8 mouse cellular contexts compared by ENCODE assay signal in genomic region chr19:4257897-4258252, GRCm38 (mm10). TPM values are rescaled to one million over a fixed set of nuclear protein-coding genes. Genes with fewer than 3 reads are reported as not detected.
DNase-seq lines count a peak whose midpoint lies in the region; ATAC-seq lines count a peak whose summit lies in the region.

No protein-coding gene starts in this region.

- ATAC-seq in liver, embryonic 11.5 days (replicated peaks; ENCODE audit: low FRiP score) = peak; percentile 14; the same call in 1 of the 2 replicates
- no peak; the same call in 1 of the 2 replicates for ATAC-seq in embryonic facial prominence, embryonic 14.5 days (ENCODE audit: low read depth)
- no peak; the same call in 1 of the 2 replicates for ATAC-seq in intestine, embryonic 16.5 days
- peak; percentile 46 for ATAC-seq in neural tube, embryonic 12.5 days (ENCODE audit: low FRiP score, low read depth)
- no peak for ATAC-seq in megakaryocyte progenitor cell, adult 5-6 weeks (replicated peaks; ENCODE audit: poor library complexity)

- H3K27me3 ChIP-seq in liver, embryonic 11.5 days (replicated peaks; ENCODE audit: control insufficient read depth, insufficient read depth, low read length) = no peaks in the 10 kb centered on the region
- no peaks in the 10 kb centered on the region for H3K27me3 ChIP-seq in embryonic facial prominence, embryonic 14.5 days (replicated peaks; ENCODE audit: control insufficient read depth, insufficient read depth, low read length)
- no peaks in the 10 kb centered on the region for H3K27me3 ChIP-seq in intestine, embryonic 16.5 days (replicated peaks; ENCODE audit: control insufficient read depth, insufficient read depth, low read length)
- H3K27me3 ChIP-seq in neural tube, embryonic 12.5 days (replicated peaks) = no peaks in the 10 kb centered on the region

- H3K36me3 ChIP-seq in liver, embryonic 11.5 days (ENCODE audit: control insufficient read depth, insufficient read depth, low read length) = no peaks in the 10 kb centered on the region
- no peaks in the 10 kb centered on the region for H3K36me3 ChIP-seq in embryonic facial prominence, embryonic 14.5 days (ENCODE audit: control insufficient read depth, insufficient read depth, low read length)
- no peaks in the 10 kb centered on the region for H3K36me3 ChIP-seq in intestine, embryonic 16.5 days (ENCODE audit: control insufficient read depth, insufficient read depth, low read length)
- H3K36me3 ChIP-seq in neural tube, embryonic 12.5 days = no peaks in the 10 kb centered on the region

- H3K27ac ChIP-seq in liver, embryonic 11.5 days (ENCODE audit: low read depth, low read length) = no peak overlapping the region
- no peak overlapping the region for H3K27ac ChIP-seq in embryonic facial prominence, embryonic 14.5 days (replicated peaks; ENCODE audit: low read depth, low read length)
- H3K27ac ChIP-seq in intestine, embryonic 16.5 days (ENCODE audit: low read length) = 0 out of 2 replicates have a peak overlapping the region, but pooled peaks have one; percentile 12
- H3K27ac ChIP-seq in neural tube, embryonic 12.5 days = no peak overlapping the region

- H3K9me3 ChIP-seq in liver, embryonic 11.5 days (ENCODE audit: control insufficient read depth, low read length) = no peaks in the 10 kb centered on the region; the same call in 1 of the 2 replicates
- H3K9me3 ChIP-seq in embryonic facial prominence, embryonic 14.5 days (ENCODE audit: control insufficient read depth, low read length) = no peaks in the 10 kb centered on the region
- H3K9me3 ChIP-seq in intestine, embryonic 16.5 days (ENCODE audit: control insufficient read depth, low read length) = no peaks in the 10 kb centered on the region
- H3K9me3 ChIP-seq in neural tube, embryonic 12.5 days = no peaks in the 10 kb centered on the region

- H3K4me2 ChIP-seq in liver, embryonic 11.5 days = peak overlapping the region; percentile 98
- H3K4me2 ChIP-seq in embryonic facial prominence, embryonic 14.5 days (ENCODE audit: low read depth, low read length) = peak overlapping the region; percentile 74
- peak overlapping the region; percentile 51 for H3K4me2 ChIP-seq in intestine, embryonic 16.5 days (ENCODE audit: low read depth, low read length)
- H3K4me2 ChIP-seq in neural tube, embryonic 12.5 days (replicated peaks) = peak overlapping the region; percentile 79

- H3K4me3 ChIP-seq in liver, embryonic 11.5 days (ENCODE audit: low read depth, low read length) = peak overlapping the region; percentile 70
- peak overlapping the region; percentile 58 for H3K4me3 ChIP-seq in embryonic facial prominence, embryonic 14.5 days (ENCODE audit: low read depth, low read length)
- H3K4me3 ChIP-seq in intestine, embryonic 16.5 days (ENCODE audit: low read length) = peak overlapping the region; percentile 30
- peak overlapping the region; percentile 52; the same call in 1 of the 2 replicates for H3K4me3 ChIP-seq in neural tube, embryonic 12.5 days

- H3K9ac ChIP-seq in liver, embryonic 11.5 days (ENCODE audit: low read depth, low read length) = peak overlapping the region; percentile 39
- peak overlapping the region; percentile 68 for H3K9ac ChIP-seq in embryonic facial prominence, embryonic 14.5 days (ENCODE audit: low read depth, low read length)
- H3K9ac ChIP-seq in intestine, embryonic 16.5 days (ENCODE audit: low read depth, low read length) = peak overlapping the region; percentile 27
- peak overlapping the region; percentile 53 for H3K9ac ChIP-seq in neural tube, embryonic 12.5 days

- peaks cover 17% of the 10 kb centered on the region for H3K4me1 ChIP-seq in liver, embryonic 11.5 days (replicated peaks; ENCODE audit: control insufficient read depth, insufficient read depth, low read length)
- H3K4me1 ChIP-seq in embryonic facial prominence, embryonic 14.5 days (ENCODE audit: control insufficient read depth, insufficient read depth, low read length) = no peaks in the 10 kb centered on the region
- H3K4me1 ChIP-seq in intestine, embryonic 16.5 days (ENCODE audit: control insufficient read depth, insufficient read depth, low read length) = peaks cover 6% of the 10 kb centered on the region
- no peaks in the 10 kb centered on the region; the same call in 1 of the 2 replicates for H3K4me1 ChIP-seq in neural tube, embryonic 12.5 days

- DNase-seq in liver, embryonic 11.5 days (ENCODE audit: low spot score) = no peak
- no peak for DNase-seq in liver
- no peak for DNase-seq in embryonic facial prominence, embryonic 14.5 days (ENCODE audit: low spot score)
- no peak for DNase-seq in c-Kit-positive CD71-positive TER-119-positive erythroid progenitor cells, embryonic 14.5 days (ENCODE audit: low spot score)
- no peak for DNase-seq in urinary bladder, adult 18-20 months (ENCODE audit: low spot score in 2 of 2)

- 35% methylated on average over 12 of the region's 12 CpGs for WGBS in liver, embryonic 11.5 days
- 22% methylated on average over 12 of the region's 12 CpGs for whole genome bisulfite sequencing in embryonic facial prominence, embryonic 14.5 days
- 23% methylated on average over 12 of the region's 12 CpGs for WGBS in intestine, embryonic 16.5 days
- WGBS in neural tube, embryonic 12.5 days = 23% methylated on average over 12 of the region's 12 CpGs

RNA-seq across cellular contexts. Expression of gene Ssh3, which starts 11.1 kb away (rescaled TPM):
- 3.2 and 3.3 TPM in 2 replicates for polyA plus RNA-seq in liver, embryonic 11.5 days (2014; fragmentation: Nextera tagmentation; extraction: Ambion mirVana)
- polyA plus RNA-seq in embryonic facial prominence, embryonic 14.5 days (2014; fragmentation: Nextera tagmentation; extraction: Ambion mirVana) = 16.3 and 16.6 TPM in 2 replicates
- 31.8 and 33.6 TPM in 2 replicates for polyA plus RNA-seq in intestine, embryonic 16.5 days (2015; fragmentation: Nextera tagmentation; extraction: Ambion mirVana)
- 5.9 and 7.0 TPM in 2 replicates for polyA plus RNA-seq in neural tube, embryonic 12.5 days (2016; fragmentation: Nextera tagmentation; extraction: Ambion mirVana)
- 6.2 and 7.5 TPM in 2 replicates for total RNA-seq in megakaryocyte progenitor cell, adult 5-6 weeks (2015)
- 8.1 and 9.7 TPM in 2 replicates for total RNA-seq in megakaryocyte progenitor cell, adult 5-6 weeks (2017)

RNA-seq across cellular contexts. Expression of gene Ankrd13d, which starts 25.1 kb away (rescaled TPM):
- polyA plus RNA-seq in liver, embryonic 11.5 days (2014; fragmentation: Nextera tagmentation; extraction: Ambion mirVana) = 2.9 and 3.2 TPM in 2 replicates
- 7.6 and 9.0 TPM in 2 replicates for polyA plus RNA-seq in embryonic facial prominence, embryonic 14.5 days (2014; fragmentation: Nextera tagmentation; extraction: Ambion mirVana)
- 4.1 and 4.6 TPM in 2 replicates for polyA plus RNA-seq in intestine, embryonic 16.5 days (2015; fragmentation: Nextera tagmentation; extraction: Ambion mirVana)
- 18.5 and 19.0 TPM in 2 replicates for polyA plus RNA-seq in neural tube, embryonic 12.5 days (2016; fragmentation: Nextera tagmentation; extraction: Ambion mirVana)
- total RNA-seq in megakaryocyte progenitor cell, adult 5-6 weeks (2015) = 1.7 and 3.8 TPM in 2 replicates
- 1.9 and 5.7 TPM in 2 replicates for total RNA-seq in megakaryocyte progenitor cell, adult 5-6 weeks (2017)

RNA-seq across cellular contexts. Expression of gene Pold4, which starts 26.2 kb away (rescaled TPM):
- polyA plus RNA-seq in liver, embryonic 11.5 days (2014; fragmentation: Nextera tagmentation; extraction: Ambion mirVana) = 22.1 and 24.9 TPM in 2 replicates
- 28.1 and 31.3 TPM in 2 replicates for polyA plus RNA-seq in embryonic facial prominence, embryonic 14.5 days (2014; fragmentation: Nextera tagmentation; extraction: Ambion mirVana)
- polyA plus RNA-seq in intestine, embryonic 16.5 days (2015; fragmentation: Nextera tagmentation; extraction: Ambion mirVana) = 46.7 and 52.9 TPM in 2 replicates
- 18.7 and 19.8 TPM in 2 replicates for polyA plus RNA-seq in neural tube, embryonic 12.5 days (2016; fragmentation: Nextera tagmentation; extraction: Ambion mirVana)
- 53.6 and 55.0 TPM in 2 replicates for total RNA-seq in megakaryocyte progenitor cell, adult 5-6 weeks (2015)
- total RNA-seq in megakaryocyte progenitor cell, adult 5-6 weeks (2017) = 60.4 and 67.8 TPM in 2 replicates

RNA-seq across cellular contexts. Expression of gene AC109138.7, which starts 43.7 kb away (rescaled TPM):
- polyA plus RNA-seq in liver, embryonic 11.5 days (2014; fragmentation: Nextera tagmentation; extraction: Ambion mirVana) = not detected in 2 replicates
- polyA plus RNA-seq in embryonic facial prominence, embryonic 14.5 days (2014; fragmentation: Nextera tagmentation; extraction: Ambion mirVana) = not detected in 2 replicates
- polyA plus RNA-seq in intestine, embryonic 16.5 days (2015; fragmentation: Nextera tagmentation; extraction: Ambion mirVana) = not detected in 2 replicates
- polyA plus RNA-seq in neural tube, embryonic 12.5 days (2016; fragmentation: Nextera tagmentation; extraction: Ambion mirVana) = not detected in 2 replicates
- not detected in 2 replicates for total RNA-seq in megakaryocyte progenitor cell, adult 5-6 weeks (2015)
- not detected in 2 replicates for total RNA-seq in megakaryocyte progenitor cell, adult 5-6 weeks (2017)

RNA-seq across cellular contexts. Expression of gene Clcf1, which starts 43.8 kb away (rescaled TPM):
- 1.9 and 2.4 TPM in 2 replicates for polyA plus RNA-seq in liver, embryonic 11.5 days (2014; fragmentation: Nextera tagmentation; extraction: Ambion mirVana)
- 6.0 and 6.3 TPM in 2 replicates for polyA plus RNA-seq in embryonic facial prominence, embryonic 14.5 days (2014; fragmentation: Nextera tagmentation; extraction: Ambion mirVana)
- polyA plus RNA-seq in intestine, embryonic 16.5 days (2015; fragmentation: Nextera tagmentation; extraction: Ambion mirVana) = 5.9 TPM in 2 replicates
- 0.87 and 0.95 TPM in 2 replicates for polyA plus RNA-seq in neural tube, embryonic 12.5 days (2016; fragmentation: Nextera tagmentation; extraction: Ambion mirVana)
- total RNA-seq in megakaryocyte progenitor cell, adult 5-6 weeks (2015) = 2.8 and 5.0 TPM in 2 replicates
- total RNA-seq in megakaryocyte progenitor cell, adult 5-6 weeks (2017) = 1.3 and 3.0 TPM in 2 replicates

Comparison
In these comparisons a context has a peak if more than half of its experiments do, and no peak if none do; other contexts are left out.
1. ATAC-seq: peak in liver, embryonic 11.5 days (single experiment) and neural tube, embryonic 12.5 days (single experiment); none in embryonic facial prominence, embryonic 14.5 days (single experiment), intestine, embryonic 16.5 days (single experiment) and megakaryocyte progenitor cell, adult 5-6 weeks (single experiment).
2. Peak in every context shown above with its lines, with median percentiles within 50 percentile points of each other: H3K4me2 ChIP-seq, H3K4me3 ChIP-seq and H3K9ac ChIP-seq.